Mouse (Mus musculus): ENCODE measurements around the gene Hcar2.

DNA sequence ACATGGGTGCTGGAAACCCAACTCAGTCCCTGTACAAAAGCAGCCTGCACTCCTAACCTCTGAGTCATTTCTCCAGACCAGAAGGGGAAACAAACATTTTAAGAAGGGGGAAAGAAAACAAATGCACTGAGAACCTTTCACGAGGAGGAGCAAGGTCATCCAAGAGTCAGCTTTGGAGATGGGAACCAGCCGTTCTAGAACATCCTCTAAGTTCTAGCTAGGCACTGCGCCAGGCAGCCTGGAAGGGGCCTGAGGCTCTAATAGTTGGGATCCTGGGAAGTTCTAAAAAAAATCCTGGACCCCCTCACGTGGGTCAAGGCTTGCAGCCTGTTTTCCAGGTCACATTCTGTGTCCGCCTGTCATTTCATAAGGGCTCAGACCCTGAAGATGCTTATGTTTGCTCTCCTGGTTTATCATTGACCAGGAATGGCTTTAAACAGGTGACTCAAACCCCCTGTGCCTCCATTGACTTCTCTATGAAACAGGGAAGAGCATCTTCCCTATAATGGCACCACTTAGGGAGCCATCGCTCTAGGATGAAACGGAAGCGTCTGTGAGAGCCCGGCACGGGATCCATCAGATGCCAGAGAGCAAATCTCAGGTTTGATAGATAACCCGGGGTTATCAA, 11.3 kb downstream of the Hcar2 start:
- TF ChIP-seq CTCF (IDR thresholded peaks at IDR 0.05; ENCODE audit: control insufficient read depth, insufficient read depth, low read length) (no peak), POLR2A (IDR thresholded peaks at IDR 0.05; ENCODE audit: borderline replicate concordance, control insufficient read depth, low read depth, low read length) (no peak)
